Mouse (Mus musculus): Measurements from ENCODE around the gene Tubgcp2.

Gene Tubgcp2

DNA sequence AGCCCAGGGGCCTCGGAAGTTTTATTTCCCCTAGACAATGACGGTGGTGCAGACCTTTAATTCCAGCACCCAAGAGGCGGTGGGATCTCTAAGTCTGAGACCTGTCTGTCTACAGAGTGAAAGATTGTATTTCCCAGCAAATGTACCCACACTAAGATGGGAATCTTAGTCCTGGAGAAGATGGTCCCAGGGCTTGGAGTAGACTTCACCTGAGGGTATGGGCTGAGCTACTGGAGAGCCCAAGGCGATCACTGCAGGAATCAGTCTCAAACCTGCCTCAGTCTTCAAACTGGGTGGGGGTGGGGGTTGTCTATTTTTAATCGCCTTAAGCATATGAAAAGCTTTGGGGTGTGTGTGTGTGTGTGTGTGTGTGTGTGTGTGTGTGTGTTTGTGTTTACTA is 90.4 kb downstream of the Tubgcp2 start:
- no peak for DNase-seq (ENCODE audit: low read depth)

Data from naive thymus-derived CD4-positive, alpha-beta T cell, adult 2 months (primary cell).